Mouse (Mus musculus) effector memory CD4-positive, alpha-beta T cell, adult 7 months (primary cell): Measurements from ENCODE around the gene Olfr969. TPM values are rescaled to one million over a fixed set of nuclear protein-coding genes. Genes with fewer than 3 reads are reported as not detected.

ENCODE experiments used
- polyA plus RNA-seq: library from polyadenylated mRNA; unstranded; fragments of 100-300 nt; shearing (Covaris generic); gene quantifications from one replicate; pipeline ENCODE4 v1.2.1, GENCODE M21; 2017

Gene Olfr969
- polyA plus RNA-seq: 0.55 TPM

DNA sequence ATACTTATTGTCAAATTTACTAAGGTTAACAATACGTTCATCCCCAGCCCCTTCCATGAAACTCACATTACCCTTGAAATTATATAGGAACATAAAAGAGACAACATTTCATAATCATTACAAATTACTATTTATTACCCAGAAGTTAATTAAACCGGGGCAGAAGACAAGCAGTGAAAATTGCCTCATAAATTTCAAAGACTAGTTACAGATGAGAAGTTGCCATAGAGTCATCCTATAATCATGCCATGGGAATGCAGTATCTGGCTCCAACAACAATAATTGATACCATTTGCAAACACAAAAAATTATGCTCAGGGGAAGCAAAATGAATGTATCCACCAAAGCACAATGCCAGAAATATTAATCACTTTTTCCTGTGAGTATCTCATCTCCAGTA, at the start of gene Olfr969:
Gene Olfr969, plus strand, starts transcription at position 388 of the 400 bp plus-strand sequence.

DNA sequence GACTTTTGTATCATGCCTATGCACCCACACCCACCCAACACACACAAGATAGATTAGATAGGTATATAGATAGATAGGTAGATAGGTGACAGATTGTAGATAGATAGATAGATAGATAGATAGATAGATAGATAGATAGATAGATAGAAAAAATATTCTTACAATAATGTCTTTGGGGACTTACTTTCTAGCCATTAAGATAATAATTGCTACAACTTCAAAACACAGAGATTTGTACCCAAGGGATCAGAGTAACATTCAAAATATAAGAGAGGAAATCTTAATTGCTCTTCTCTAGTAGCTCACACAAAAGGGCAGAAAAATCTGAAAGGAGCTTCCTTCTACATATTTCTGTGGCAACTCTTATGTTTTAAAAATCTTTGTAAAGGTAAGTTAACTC, 44.8 kb upstream of the Olfr969 start, which contains the start of gene Olfr967:
Gene Olfr967, plus strand, starts transcription at position 301 of the 400 bp plus-strand sequence.

DNA sequence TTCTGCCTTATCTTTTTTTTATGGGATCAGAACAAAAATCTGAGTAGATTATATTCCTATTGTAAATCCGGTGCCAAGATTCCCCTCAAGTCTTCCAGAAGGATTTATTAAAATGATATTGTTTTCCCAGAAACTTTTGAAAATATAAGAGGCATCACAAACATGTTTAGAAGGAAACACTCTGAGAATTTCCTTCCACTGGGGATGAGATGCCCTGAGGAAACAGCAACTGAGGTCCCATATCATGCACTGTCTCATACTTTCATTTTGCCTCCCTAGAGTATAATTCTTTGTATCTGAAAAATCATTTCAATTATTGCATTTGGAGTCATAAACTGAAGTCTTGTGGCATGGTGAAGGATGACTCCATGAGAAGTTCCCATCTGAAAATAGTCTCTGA, 7.6 kb upstream of the Olfr969 start, which contains the start of gene Olfr968:
Gene Olfr968, minus strand, starts transcription at position 101 of the 400 bp plus-strand sequence.

DNA sequence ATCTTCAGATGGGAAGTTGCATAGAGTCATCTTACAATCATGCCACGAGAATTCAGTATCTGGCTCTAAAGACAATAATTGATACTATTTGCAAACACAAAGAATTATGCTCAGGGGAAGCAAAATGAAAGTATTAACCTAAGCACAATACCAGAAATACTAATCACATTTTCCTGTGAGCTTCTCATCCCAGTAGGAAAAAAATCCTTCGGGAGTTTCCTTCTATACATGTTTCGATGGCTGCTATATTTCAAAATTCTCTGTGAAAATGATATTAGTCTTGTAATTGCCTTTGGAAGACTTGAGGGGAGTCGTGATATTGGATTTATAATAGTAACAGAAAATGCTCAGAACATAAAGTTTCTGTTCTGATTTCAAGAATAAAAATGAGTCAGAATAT, 17.8 kb downstream of the Olfr969 start, which contains the start of gene Olfr970:
Gene Olfr970, plus strand, starts transcription at position 301 of the 400 bp plus-strand sequence.

DNA sequence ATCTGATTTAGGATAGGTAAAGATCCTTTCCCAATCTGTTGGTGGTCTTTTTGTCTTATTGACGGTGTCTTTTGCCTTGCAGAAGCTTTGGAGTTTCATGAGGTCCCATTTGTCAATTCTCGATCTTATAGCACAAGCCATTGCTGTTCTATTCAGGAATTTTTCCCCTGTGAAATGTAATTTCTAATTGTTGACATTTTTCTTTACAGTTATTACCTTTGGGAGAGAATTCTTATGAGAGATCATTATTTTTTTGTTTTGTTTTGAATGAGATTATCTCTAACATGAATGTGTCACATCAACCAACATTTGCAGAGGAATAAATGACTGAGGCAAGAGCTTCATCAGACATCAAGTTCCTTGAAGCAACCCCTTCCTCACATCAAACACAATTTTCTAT, 45.8 kb downstream of the Olfr969 start, which contains the start of gene Olfr971:
Gene Olfr971, plus strand, starts transcription at position 301 of the 400 bp plus-strand sequence.

Other genes with a start within 250 kb of the Olfr969 start
- 0.27 TPM for gene Olfr958, start 236.9 kb upstream of the Olfr969 start, polyA plus RNA-seq
- not detected for gene Olfr959, start 215.4 kb upstream of the Olfr969 start, polyA plus RNA-seq
- 0.41 TPM for gene AW551984, start 186.5 kb upstream of the Olfr969 start, polyA plus RNA-seq
- gene Olfr148, start 180.3 kb upstream of the Olfr969 start, polyA plus RNA-seq: 0.22 TPM
- gene Olfr960, start 169.6 kb upstream of the Olfr969 start, polyA plus RNA-seq: not detected
- 0.51 TPM for gene Olfr961, start 145.9 kb upstream of the Olfr969 start, polyA plus RNA-seq
- not detected for gene Olfr963, start 123.7 kb upstream of the Olfr969 start, polyA plus RNA-seq
- not detected for gene Olfr149, start 83.8 kb upstream of the Olfr969 start, polyA plus RNA-seq
- not detected for gene Olfr965, start 79.6 kb upstream of the Olfr969 start, polyA plus RNA-seq
- 0.52 TPM for gene Olfr150, start 60.0 kb upstream of the Olfr969 start, polyA plus RNA-seq
- not detected for gene Olfr967, start 44.7 kb upstream of the Olfr969 start, polyA plus RNA-seq
- gene Olfr968, start 7.7 kb upstream of the Olfr969 start, polyA plus RNA-seq: not detected
- not detected for gene Olfr970, start 17.9 kb downstream of the Olfr969 start, polyA plus RNA-seq
- not detected for gene Olfr971, start 45.9 kb downstream of the Olfr969 start, polyA plus RNA-seq
- not detected for gene Olfr972, start 75.5 kb downstream of the Olfr969 start, polyA plus RNA-seq
- gene Olfr229, start 116.4 kb downstream of the Olfr969 start, polyA plus RNA-seq: not detected
- 0.24 TPM for gene Olfr974, start 146.6 kb downstream of the Olfr969 start, polyA plus RNA-seq
- gene Olfr975, start 161.1 kb downstream of the Olfr969 start, polyA plus RNA-seq: not detected
- gene Olfr976, start 170.2 kb downstream of the Olfr969 start, polyA plus RNA-seq: not detected
- 0.49 TPM for gene Olfr978, start 201.2 kb downstream of the Olfr969 start, polyA plus RNA-seq
- not detected for gene Olfr979, start 212.5 kb downstream of the Olfr969 start, polyA plus RNA-seq
- gene Olfr980, start 218.6 kb downstream of the Olfr969 start, polyA plus RNA-seq: 0.12 TPM
- not detected for gene Olfr981, start 230.5 kb downstream of the Olfr969 start, polyA plus RNA-seq